Mouse (Mus musculus) neutrophil, adult 5-6 weeks (primary cell): ENCODE measurements around the gene Pikfyve. TPM values are rescaled to one million over a fixed set of nuclear protein-coding genes. Genes with fewer than 3 reads are reported as not detected.
A peak's percentile ranks its signal among the peaks of the same experiment; 100 is the strongest.

Experiments used
- ATAC-seq: fragments of 151-379, 151-347 bp; 2 replicates; pipeline ENCODE4 v1.8.0; 2017; ENCODE audit warnings: mild to moderate bottlenecking, moderate TSS enrichment; ENCODE audit not compliant: insufficient number of reproducible peaks, poor library complexity, low FRiP score, severe bottlenecking; ENCODE audit errors: extremely low read depth
- total RNA-seq: library from RNA; stranded (forward); fragments of 200-1000 nt; gene quantifications from 2 replicates; pipeline ENCODE4 v1.2.3, GENCODE M21; 2017

Pikfyve gene
- total RNA-seq, 1 experiment from 2014 or later: 69.4 TPM

- no peak for ATAC-seq
Measured at GRCm38 (mm10) chr1:65281756-65282155, 95.3 kb downstream of the Pikfyve start, which contains the start of gene Pth2r. Gene Pth2r, plus strand, starts transcription at chr1:65282056.

- peak; percentile 64; the same call in 1 of the 2 replicates for ATAC-seq
Measured at GRCm38 (mm10) chr1:65282766-65283165, 96.3 kb downstream of the Pikfyve start.

GRCm38 (mm10) chr1:65308476-65308875, 122.0 kb downstream of the Pikfyve start:
- ATAC-seq: no peak

GRCm38 (mm10) chr1:65311214-65311933, 124.9 kb downstream of the Pikfyve start:
- no peak for ATAC-seq

GRCm38 (mm10) chr1:65312118-65312517, 125.6 kb downstream of the Pikfyve start:
- no peak for ATAC-seq

GRCm38 (mm10) chr1:65312896-65313295, 126.4 kb downstream of the Pikfyve start:
- no peak for ATAC-seq

- ATAC-seq: no peak
Measured at GRCm38 (mm10) chr1:65314054-65315021, 127.9 kb downstream of the Pikfyve start.

DNA sequence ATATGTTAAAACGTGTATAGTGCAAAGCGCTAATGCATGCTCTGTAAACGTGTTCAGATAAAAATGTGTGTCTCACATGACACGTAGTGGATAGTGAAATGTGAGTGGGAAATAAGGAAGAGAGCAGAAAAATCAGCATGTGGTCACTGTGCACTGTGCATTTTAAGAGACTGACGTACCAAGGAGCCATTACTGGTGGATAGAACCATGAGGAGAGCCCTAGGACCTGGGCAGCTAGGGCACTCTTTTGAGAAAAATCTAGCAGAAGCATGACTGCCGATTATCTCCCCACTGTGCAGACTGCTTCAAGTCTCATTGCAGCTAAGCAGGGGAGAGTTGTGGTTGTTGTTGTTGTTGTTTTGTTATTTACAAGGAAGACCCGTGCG, 128.5 kb downstream of the Pikfyve start:
- no peak for ATAC-seq

Other genes with a start within 250 kb of the Pikfyve start
- 60.1 and 63.2 TPM in 2 replicates for gene Plekhm3, start 229.9 kb upstream of the Pikfyve start, total RNA-seq
- gene Akr1cl, start 153.9 kb upstream of the Pikfyve start, total RNA-seq: not detected in 2 replicates
- not detected in 2 replicates for gene Cryge, start 135.5 kb upstream of the Pikfyve start, total RNA-seq
- gene Crygd, start 123.2 kb upstream of the Pikfyve start, total RNA-seq: not detected in 2 replicates
- not detected in 2 replicates for gene Crygc, start 113.0 kb upstream of the Pikfyve start, total RNA-seq
- not detected in 2 replicates for gene Crygb, start 104.4 kb upstream of the Pikfyve start, total RNA-seq
- gene Cryga, start 83.3 kb upstream of the Pikfyve start, total RNA-seq: not detected in 2 replicates
- gene Gm28845, start 67.1 kb upstream of the Pikfyve start, total RNA-seq: not detected in 2 replicates
- gene D630023F18Rik, start 63.5 kb upstream of the Pikfyve start, total RNA-seq: not detected in 2 replicates
- gene Idh1, start 183 bp upstream of the Pikfyve start, total RNA-seq: 40.1 and 48.5 TPM in 2 replicates
- 0.12 TPM in 1 of 2 replicates, not detected in the other for gene Pth2r, start 95.4 kb downstream of the Pikfyve start, total RNA-seq